Mouse (Mus musculus) limb, embryonic 13.5 days (tissue): Measurements from ENCODE around the gene Gfpt2. TPM values are rescaled to one million over a fixed set of nuclear protein-coding genes. Genes with fewer than 3 reads are reported as not detected.

Source experiments
- ATAC-seq: fragments of 200-750 bp; cut with Nextera tagmentation; 2 replicates; pipeline ENCODE4 v1.8.0; 2017; ENCODE audit warnings: low read depth, moderate number of reproducible peaks, moderate TSS enrichment; ENCODE audit not compliant: low FRiP score
- H3K27ac ChIP-seq: fragments of 300-500 bp; sonication (generic); 2 replicates; pipeline ENCODE4 v1.5.1; 2015; ENCODE audit warnings: inconsistent platforms, mild to moderate bottlenecking, moderate library complexity
- H3K27me3 ChIP-seq: fragments of 300-500 bp; sonication (generic); 2 replicates; pipeline ENCODE4 v1.6.1; 2015; ENCODE audit warnings: mild to moderate bottlenecking, inconsistent platforms
- H3K36me3 ChIP-seq: fragments of 300-500 bp; sonication (generic); 2 replicates; pipeline ENCODE4 v1.6.1; 2015; ENCODE audit warnings: inconsistent platforms, mild to moderate bottlenecking, moderate library complexity
- H3K4me1 ChIP-seq: fragments of 300-500 bp; sonication (generic); 2 replicates; pipeline ENCODE4 v1.6.1; 2015; ENCODE audit warnings: inconsistent platforms
- H3K4me2 ChIP-seq: fragments of 300-500 bp; sonication (generic); replicated peaks from 2 replicates; pipeline ENCODE4 v1.6.1; 2015; ENCODE audit warnings: inconsistent platforms, mild to moderate bottlenecking, moderate library complexity
- H3K4me3 ChIP-seq: fragments of 300-500 bp; sonication (generic); 2 replicates; pipeline ENCODE4 v1.5.1; 2015; ENCODE audit warnings: moderate library complexity, mild to moderate bottlenecking, inconsistent platforms
- H3K9ac ChIP-seq: fragments of 300-500 bp; sonication (generic); 2 replicates; pipeline ENCODE4 v1.6.1; 2015; ENCODE audit warnings: mild to moderate bottlenecking, inconsistent platforms
- H3K9me3 ChIP-seq: fragments of 300-500 bp; sonication (generic); 2 replicates; pipeline ENCODE4 v1.6.1; 2016; ENCODE audit warnings: inconsistent platforms
- WGBS: fragments of 180-500 bp; shearing (Covaris S2); methylation state at CpG from one replicate; pipeline ENCODE4 v1.1.7; 2015; 5-methylcytosine and 5-hydroxymethylcytosine counted together
- polyA plus RNA-seq: library from polyadenylated mRNA; unstranded; fragments of >200 nt; fragmentation: Nextera tagmentation; extraction: Ambion mirVana; gene quantifications from 2 replicates; pipeline ENCODE4 v1.2.1, GENCODE M21; 2015

Gfpt2 gene
- polyA plus RNA-seq: 37.2 and 39.3 TPM in 2 replicates

GRCm38 (mm10) chr11:49793619-49794341 is at the start of gene Gfpt2:
Gfpt2 (plus strand) TSS chr11:49794178.
- no peaks in the 10 kb centered on the region for H3K36me3 ChIP-seq
- peak within 1 kb of the TSS; percentile 71 for H3K4me3 ChIP-seq
- no peaks in the 10 kb centered on the region for H3K27me3 ChIP-seq
- under 1% methylated on average over 25 of the region's 25 CpGs for WGBS
- peak within 1 kb of the TSS; percentile 82 for H3K9ac ChIP-seq
- H3K4me1 ChIP-seq: peaks cover 29% of the 10 kb centered on the region
- peak within 1 kb of the TSS; percentile 86 for H3K4me2 ChIP-seq
- H3K9me3 ChIP-seq: peaks cover 11% of the 10 kb centered on the region; the same call in 1 of the 2 replicates
- peak; percentile 99 for ATAC-seq
- peak within 1 kb of the TSS; percentile 89 for H3K27ac ChIP-seq

GRCm38 (mm10) chr11:49744981-49745380 is 49.0 kb upstream of the Gfpt2 start:
- H3K9me3 ChIP-seq: peaks cover 10% of the 10 kb centered on the region; the same call in 1 of the 2 replicates
- H3K4me2 ChIP-seq: no peak overlapping the region
- H3K27ac ChIP-seq: no peak overlapping the region
- no peaks in the 10 kb centered on the region for H3K4me1 ChIP-seq
- H3K4me3 ChIP-seq: no peak overlapping the region
- ATAC-seq: no peak
- no peaks in the 10 kb centered on the region for H3K27me3 ChIP-seq
- no peaks in the 10 kb centered on the region for H3K36me3 ChIP-seq
- no peak overlapping the region for H3K9ac ChIP-seq

- 72% methylated on average over 3 of the region's 3 CpGs for WGBS
- H3K4me3 ChIP-seq: no peak overlapping the region
- peaks cover 10% of the 10 kb centered on the region; the same call in 1 of the 2 replicates for H3K9me3 ChIP-seq
- no peaks in the 10 kb centered on the region for H3K27me3 ChIP-seq
- no peak overlapping the region for H3K4me2 ChIP-seq
- no peaks in the 10 kb centered on the region for H3K36me3 ChIP-seq
- H3K27ac ChIP-seq: no peak overlapping the region
- H3K4me1 ChIP-seq: no peaks in the 10 kb centered on the region
- H3K9ac ChIP-seq: no peak overlapping the region
- ATAC-seq: no peak
Measured at GRCm38 (mm10) chr11:49745839-49746238, 48.1 kb upstream of the Gfpt2 start.

- H3K4me1 ChIP-seq: no peaks in the 10 kb centered on the region
- no peaks in the 10 kb centered on the region for H3K36me3 ChIP-seq
- peaks cover 10% of the 10 kb centered on the region; the same call in 1 of the 2 replicates for H3K9me3 ChIP-seq
- ATAC-seq: no peak
- WGBS: 97% methylated on average over 1 of the region's 1 CpGs
- H3K27ac ChIP-seq: no peak overlapping the region
- no peak overlapping the region for H3K4me3 ChIP-seq
- H3K4me2 ChIP-seq: no peak overlapping the region
- H3K9ac ChIP-seq: no peak overlapping the region
- no peaks in the 10 kb centered on the region for H3K27me3 ChIP-seq
Measured at GRCm38 (mm10) chr11:49746756-49747155, 47.2 kb upstream of the Gfpt2 start.

GRCm38 (mm10) chr11:49754958-49755665 is 38.9 kb upstream of the Gfpt2 start:
- ATAC-seq: no peak
- no peak overlapping the region; the same call in 1 of the 2 replicates for H3K27ac ChIP-seq
- H3K27me3 ChIP-seq: no peaks in the 10 kb centered on the region
- H3K4me1 ChIP-seq: peaks cover 14% of the 10 kb centered on the region
- H3K4me3 ChIP-seq: no peak overlapping the region
- no peak overlapping the region for H3K9ac ChIP-seq
- H3K4me2 ChIP-seq: 0 out of 2 replicates have a peak overlapping the region, but pooled peaks have one; percentile 16
- 43% methylated on average over 12 of the region's 12 CpGs for WGBS
- no peaks in the 10 kb centered on the region for H3K9me3 ChIP-seq
- no peaks in the 10 kb centered on the region for H3K36me3 ChIP-seq

GRCm38 (mm10) chr11:49758096-49758495 is 35.9 kb upstream of the Gfpt2 start:
- H3K4me2 ChIP-seq: no peak overlapping the region
- no peaks in the 10 kb centered on the region for H3K36me3 ChIP-seq
- H3K4me1 ChIP-seq: peaks cover 26% of the 10 kb centered on the region
- H3K9ac ChIP-seq: no peak overlapping the region
- no peak for ATAC-seq
- H3K27me3 ChIP-seq: no peaks in the 10 kb centered on the region
- no peak overlapping the region for H3K27ac ChIP-seq
- no peaks in the 10 kb centered on the region for H3K9me3 ChIP-seq
- 91% methylated on average over 3 of the region's 3 CpGs for WGBS
- H3K4me3 ChIP-seq: no peak overlapping the region

- peaks cover 31% of the 10 kb centered on the region for H3K4me1 ChIP-seq
- no peaks in the 10 kb centered on the region for H3K9me3 ChIP-seq
- H3K9ac ChIP-seq: no peak overlapping the region
- H3K36me3 ChIP-seq: no peaks in the 10 kb centered on the region
- H3K4me2 ChIP-seq: no peak overlapping the region
- H3K27me3 ChIP-seq: no peaks in the 10 kb centered on the region
- 61% methylated on average over 5 of the region's 5 CpGs for WGBS
- no peak overlapping the region for H3K4me3 ChIP-seq
- no peak for ATAC-seq
- peak overlapping the region; percentile 55; the same call in 1 of the 2 replicates for H3K27ac ChIP-seq
Measured at GRCm38 (mm10) chr11:49761130-49761529, 32.8 kb upstream of the Gfpt2 start.

GRCm38 (mm10) chr11:49763555-49763954 is 30.4 kb upstream of the Gfpt2 start:
- Histone ChIP-seq H3K4me1 (peaks cover 38% of the 10 kb centered on the region), H3K4me3 (no peak overlapping the region), H3K27me3 (no peaks in the 10 kb centered on the region), H3K9ac (no peak overlapping the region), H3K36me3 (no peaks in the 10 kb centered on the region), H3K27ac (peak overlapping the region; percentile 94), H3K4me2 (peak overlapping the region; percentile 27; the same call in 1 of the 2 replicates), H3K9me3 (no peaks in the 10 kb centered on the region)
- peak; percentile 55 for ATAC-seq

GRCm38 (mm10) chr11:49764023-49764422 is 30.0 kb upstream of the Gfpt2 start:
- H3K9me3 ChIP-seq: no peaks in the 10 kb centered on the region
- H3K4me2 ChIP-seq: peak overlapping the region; percentile 27
- peak overlapping the region; percentile 94 for H3K27ac ChIP-seq
- peak; percentile 6; the same call in 1 of the 2 replicates for ATAC-seq
- no peaks in the 10 kb centered on the region for H3K27me3 ChIP-seq
- H3K4me3 ChIP-seq: no peak overlapping the region
- peaks cover 38% of the 10 kb centered on the region for H3K4me1 ChIP-seq
- H3K9ac ChIP-seq: no peak overlapping the region
- H3K36me3 ChIP-seq: no peaks in the 10 kb centered on the region
- 48% methylated on average over 4 of the region's 4 CpGs for WGBS

GRCm38 (mm10) chr11:49764639-49765299 is 29.2 kb upstream of the Gfpt2 start:
- no peaks in the 10 kb centered on the region for H3K36me3 ChIP-seq
- H3K27me3 ChIP-seq: no peaks in the 10 kb centered on the region
- peak; percentile 90 for ATAC-seq
- WGBS: 20% methylated on average over 7 of the region's 8 CpGs
- H3K4me2 ChIP-seq: peak overlapping the region; percentile 27
- H3K27ac ChIP-seq: peak overlapping the region; percentile 94
- no peak overlapping the region for H3K9ac ChIP-seq
- H3K9me3 ChIP-seq: no peaks in the 10 kb centered on the region
- H3K4me3 ChIP-seq: no peak overlapping the region
- H3K4me1 ChIP-seq: peaks cover 38% of the 10 kb centered on the region

GRCm38 (mm10) chr11:49765377-49766136 is 28.4 kb upstream of the Gfpt2 start:
- Histone ChIP-seq H3K27me3 (no peaks in the 10 kb centered on the region), H3K36me3 (no peaks in the 10 kb centered on the region), H3K4me1 (peaks cover 38% of the 10 kb centered on the region), H3K4me3 (no peak overlapping the region), H3K4me2 (no peak overlapping the region), H3K9me3 (no peaks in the 10 kb centered on the region), H3K27ac (peak overlapping the region; percentile 94; the same call in 1 of the 2 replicates), H3K9ac (no peak overlapping the region)
- 85% methylated on average over 3 of the region's 3 CpGs for WGBS
- ATAC-seq: no peak
